Mouse (Mus musculus) thymus, adult 2 months (tissue): Measurements from ENCODE around the gene Sv2b. TPM values are rescaled to one million over a fixed set of nuclear protein-coding genes. Genes with fewer than 3 reads are reported as not detected.

ENCODE experiments used
- DNase-seq: peaks from one replicate; pipeline ENCODE4 v3.0.0; 2021
- H3K27ac ChIP-seq: fragments of 200-500 bp; 2 replicates; pipeline ENCODE4 v1.5.1; 2012; ENCODE audit warnings: low read length, control low read depth; ENCODE audit not compliant: control insufficient read depth, insufficient read depth
- H3K27me3 ChIP-seq: fragments of 200-500 bp; 2 replicates; pipeline ENCODE4 v1.6.1; 2012; ENCODE audit warnings: mild to moderate bottlenecking, low read length, moderate library complexity, mixed read lengths; ENCODE audit not compliant: control insufficient read depth, insufficient read depth
- H3K36me3 ChIP-seq: fragments of 200-500 bp; 2 replicates; pipeline ENCODE4 v1.6.1; 2012; ENCODE audit warnings: mild to moderate bottlenecking, low read length, moderate library complexity; ENCODE audit not compliant: control insufficient read depth, insufficient read depth
- H3K4me1 ChIP-seq: fragments of 200-500 bp; replicated peaks from 2 replicates; pipeline ENCODE4 v1.6.1; 2012; ENCODE audit warnings: low read length; ENCODE audit not compliant: control insufficient read depth, insufficient read depth
- H3K4me3 ChIP-seq: fragments of 200-500 bp; 2 replicates; pipeline ENCODE4 v1.5.1; 2012; ENCODE audit warnings: mild to moderate bottlenecking, low read length, control low read depth, moderate library complexity; ENCODE audit not compliant: control insufficient read depth, insufficient read depth
- CTCF ChIP-seq: fragments of 200-500 bp; IDR thresholded peaks from 2 replicates; pipeline ENCODE4 v1.5.1; 2012; ENCODE audit warnings: mild to moderate bottlenecking, control low read depth, low read length, moderate library complexity, borderline replicate concordance; ENCODE audit not compliant: control insufficient read depth, poor library complexity, insufficient read depth; ENCODE audit errors: extremely low read depth
- POLR2A ChIP-seq: fragments of 200-500 bp; IDR thresholded peaks from 2 replicates; pipeline ENCODE4 v1.6.1; 2012; ENCODE audit warnings: mild to moderate bottlenecking, low read length, control low read depth, moderate library complexity; ENCODE audit not compliant: control insufficient read depth, poor library complexity, insufficient read depth; ENCODE audit errors: extremely low read depth
- WGBS: fragments of 180-500 bp; shearing (Covaris S2); methylation state at CpG from one replicate; pipeline ENCODE4 v1.1.7; 2018; 5-methylcytosine and 5-hydroxymethylcytosine counted together
- polyA plus RNA-seq: library from polyadenylated mRNA; depleted of rRNA; stranded (reverse); fragments of >200 nt; gene quantifications from 2 replicates; pipeline ENCODE4 v1.2.3, GENCODE M21; 2012

Gene Sv2b
- polyA plus RNA-seq, 1 experiment: 0.94 TPM

DNA sequence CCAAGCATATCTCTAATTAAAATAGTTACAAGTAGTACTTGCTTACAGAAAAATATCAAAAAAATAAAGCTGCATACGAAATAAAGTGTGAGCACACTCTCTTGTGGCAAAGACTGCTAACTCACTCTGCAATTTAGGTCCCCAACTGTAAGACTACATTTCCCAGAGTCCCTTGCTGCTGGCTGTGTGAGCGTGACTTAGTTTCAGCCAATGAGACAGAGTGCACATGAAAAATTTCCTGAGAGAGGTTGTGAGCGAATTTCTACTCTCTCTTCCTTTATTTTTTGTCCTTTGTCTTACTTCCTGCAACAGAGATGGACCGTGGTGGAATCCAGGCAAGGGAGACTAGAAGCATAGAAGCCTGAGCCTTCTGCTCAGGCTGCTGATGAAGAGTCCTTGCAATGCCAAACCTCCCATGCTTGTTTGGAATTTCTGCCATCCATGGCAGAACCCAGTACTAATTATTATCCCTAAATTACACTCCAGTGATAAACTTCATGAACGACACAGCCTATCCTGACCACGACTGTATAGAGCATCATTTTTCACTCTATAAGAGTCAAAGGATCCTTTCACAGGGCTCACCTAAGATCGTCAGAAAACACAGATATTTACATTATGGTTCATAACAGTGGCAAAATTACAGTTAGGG lies 190.9 kb downstream of the Sv2b start:
- H3K4me3 ChIP-seq: no peak overlapping the region

GRCm38 (mm10) chr7:75110689-75111088 lies 198.4 kb downstream of the Sv2b start:
- peak; percentile 6 for DNase-seq
- no peak overlapping the region for H3K27ac ChIP-seq
- no peak overlapping the region for H3K4me3 ChIP-seq
- H3K27me3 ChIP-seq: no peaks in the 10 kb centered on the region
- H3K4me1 ChIP-seq: no peaks in the 10 kb centered on the region
- WGBS: 13% methylated on average over 6 of the region's 6 CpGs
- H3K36me3 ChIP-seq: no peaks in the 10 kb centered on the region
- TF ChIP-seq CTCF (no peak), POLR2A (no peak)

More for the DNA sequence above, 190.9 kb downstream of the Sv2b start:
- peak; percentile 49 for DNase-seq
- no peak overlapping the region for H3K27ac ChIP-seq
- WGBS: 32% methylated on average over 7 of the region's 7 CpGs
- no peaks in the 10 kb centered on the region for H3K36me3 ChIP-seq
- TF ChIP-seq CTCF (no peak), POLR2A (no peak)
- H3K27me3 ChIP-seq: no peaks in the 10 kb centered on the region
- H3K4me1 ChIP-seq: peaks cover 2% of the 10 kb centered on the region; the same call in 1 of the 2 replicates

GRCm38 (mm10) chr7:75107441-75107840 lies 201.6 kb downstream of the Sv2b start:
- H3K4me3 ChIP-seq: no peak overlapping the region
- TF ChIP-seq CTCF: no peak
- no peak for TF ChIP-seq POLR2A
- no peaks in the 10 kb centered on the region for H3K27me3 ChIP-seq
- H3K36me3 ChIP-seq: no peaks in the 10 kb centered on the region
- no peaks in the 10 kb centered on the region for H3K4me1 ChIP-seq
- no peak overlapping the region for H3K27ac ChIP-seq
- DNase-seq: peak; percentile 6

GRCm38 (mm10) chr7:75103900-75104299 lies 205.2 kb downstream of the Sv2b start:
- Histone ChIP-seq H3K36me3 (no peaks in the 10 kb centered on the region), H3K27ac (no peak overlapping the region), H3K4me1 (no peaks in the 10 kb centered on the region), H3K4me3 (no peak overlapping the region), H3K27me3 (no peaks in the 10 kb centered on the region)
- 83% methylated on average over 1 of the region's 1 CpGs for WGBS
- no peak for DNase-seq
- TF ChIP-seq CTCF: no peak
- TF ChIP-seq POLR2A: no peak

DNA sequence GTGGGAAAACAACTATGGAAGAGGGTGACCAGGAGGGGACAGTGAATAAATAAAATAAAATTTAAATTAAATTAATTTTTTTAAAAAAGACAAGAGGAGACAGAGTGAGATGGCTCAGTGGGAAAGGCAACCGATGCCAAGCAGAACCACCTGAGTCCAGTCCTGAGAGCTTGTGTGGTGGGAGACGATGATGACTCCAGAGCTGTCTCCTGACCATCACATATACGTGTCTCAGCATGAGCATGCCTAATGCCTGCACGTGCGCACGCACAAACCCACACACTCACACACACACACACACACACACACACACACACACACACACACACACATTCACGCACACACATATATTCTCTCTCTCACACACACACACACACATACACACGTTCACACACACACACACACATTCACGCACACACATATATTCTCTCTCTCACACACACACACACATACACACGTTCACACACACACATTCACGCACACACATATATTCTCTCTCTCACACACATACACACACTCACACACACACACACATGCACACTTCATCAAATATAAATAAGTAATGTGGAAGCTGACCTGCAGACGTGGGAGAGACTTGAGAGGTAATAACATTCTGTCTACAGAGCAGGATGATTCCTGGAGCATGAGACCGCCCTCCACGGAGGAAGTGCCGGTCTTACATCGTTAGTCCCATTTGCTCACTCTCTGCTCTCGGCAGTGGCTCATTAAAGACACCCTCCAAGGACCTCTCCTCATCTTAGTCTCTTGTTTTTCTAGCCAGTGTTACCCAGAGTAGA lies 206.3 kb downstream of the Sv2b start:
- WGBS: 95% methylated on average over 17 of the region's 17 CpGs
- Histone ChIP-seq H3K4me3 (no peak overlapping the region), H3K27ac (no peak overlapping the region), H3K36me3 (no peaks in the 10 kb centered on the region), H3K27me3 (no peaks in the 10 kb centered on the region), H3K4me1 (no peaks in the 10 kb centered on the region)
- DNase-seq: no peak
- TF ChIP-seq CTCF: no peak
- no peak for TF ChIP-seq POLR2A

GRCm38 (mm10) chr7:75085473-75085872 lies 223.6 kb downstream of the Sv2b start:
- Histone ChIP-seq H3K27me3 (no peaks in the 10 kb centered on the region), H3K27ac (no peak overlapping the region), H3K4me3 (no peak overlapping the region), H3K4me1 (no peaks in the 10 kb centered on the region), H3K36me3 (no peaks in the 10 kb centered on the region)
- DNase-seq: no peak
- TF ChIP-seq POLR2A (no peak), CTCF (no peak)
- 95% methylated on average over 4 of the region's 4 CpGs for WGBS
